Mouse (Mus musculus) erythroid progenitor cell, adult 5-6 weeks (primary cell): ENCODE measurements at regions not wholly inside any gene's neighbourhood (a gene's known extent, or its start where the extent isn't known, plus 50 kb on each side); places are given as distances from the start of the nearest gene placed in this dataset.

Experiments
- ATAC-seq: replicated peaks from 2 replicates; pipeline ENCODE4 v1.8.0; 2016; ENCODE audit warnings: moderate number of reproducible peaks, mild to moderate bottlenecking, moderate TSS enrichment, inconsistent platforms; ENCODE audit not compliant: poor library complexity, low FRiP score, severe bottlenecking

DNA sequence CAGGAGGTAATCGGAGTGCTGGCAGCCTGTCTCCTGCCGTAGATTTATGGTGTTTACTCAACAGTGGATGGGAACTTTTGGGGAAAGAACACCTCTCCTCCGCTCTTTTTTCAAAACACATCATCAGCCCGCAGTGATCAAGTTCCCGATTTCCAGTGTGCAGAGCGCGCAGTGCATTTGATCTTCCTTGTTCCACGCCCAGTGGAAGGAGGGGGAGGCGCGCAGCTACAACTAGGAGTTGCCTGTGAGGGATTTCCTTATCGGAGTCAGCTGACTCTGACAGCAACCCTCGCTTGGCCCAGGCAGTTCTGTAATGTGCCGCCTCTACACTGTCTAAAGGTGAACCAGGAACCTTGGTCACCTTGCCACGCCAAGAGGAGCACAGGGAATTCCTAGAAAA, 226.8 kb upstream of the Spdye4c start:
- no peak for ATAC-seq

DNA sequence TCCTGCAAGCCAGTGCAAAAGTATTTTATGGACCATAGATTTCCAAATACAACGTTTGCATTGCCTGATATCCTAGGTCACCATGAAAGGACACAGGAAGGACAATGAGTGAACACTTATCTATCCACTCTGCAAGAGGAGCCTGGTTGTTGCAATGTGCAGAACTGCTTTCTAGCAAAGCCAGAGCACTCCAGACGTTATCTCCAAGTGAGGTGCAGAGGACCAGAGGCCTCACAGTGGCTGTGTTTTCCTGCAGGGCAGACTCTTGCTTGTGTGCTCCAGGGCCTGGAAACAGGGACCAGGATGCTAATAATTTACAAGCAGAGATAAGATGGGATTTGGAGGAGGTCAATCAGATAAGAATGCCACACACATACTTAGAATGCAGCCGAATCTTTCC, 226.0 kb upstream of the Spdye4c start:
- ATAC-seq = no peak

DNA sequence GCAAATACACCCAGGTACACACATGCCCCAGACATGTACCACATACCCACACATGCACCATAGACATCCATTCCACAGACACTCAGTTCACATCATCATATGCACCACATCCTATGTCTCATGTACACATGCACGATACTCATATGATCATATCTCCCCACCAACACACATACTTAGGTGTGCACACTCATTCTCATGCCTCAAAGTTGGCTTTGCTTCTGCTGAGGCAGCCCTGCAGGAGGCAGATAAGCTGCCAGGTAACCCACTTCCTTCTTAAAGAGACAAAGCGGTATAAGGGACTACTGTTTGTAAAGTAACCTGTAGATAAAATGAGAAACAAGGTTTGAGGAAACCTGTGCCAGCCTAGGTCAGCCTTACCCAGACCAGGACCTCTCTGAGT, 225.2 kb upstream of the Spdye4c start:
- no peak for ATAC-seq

DNA sequence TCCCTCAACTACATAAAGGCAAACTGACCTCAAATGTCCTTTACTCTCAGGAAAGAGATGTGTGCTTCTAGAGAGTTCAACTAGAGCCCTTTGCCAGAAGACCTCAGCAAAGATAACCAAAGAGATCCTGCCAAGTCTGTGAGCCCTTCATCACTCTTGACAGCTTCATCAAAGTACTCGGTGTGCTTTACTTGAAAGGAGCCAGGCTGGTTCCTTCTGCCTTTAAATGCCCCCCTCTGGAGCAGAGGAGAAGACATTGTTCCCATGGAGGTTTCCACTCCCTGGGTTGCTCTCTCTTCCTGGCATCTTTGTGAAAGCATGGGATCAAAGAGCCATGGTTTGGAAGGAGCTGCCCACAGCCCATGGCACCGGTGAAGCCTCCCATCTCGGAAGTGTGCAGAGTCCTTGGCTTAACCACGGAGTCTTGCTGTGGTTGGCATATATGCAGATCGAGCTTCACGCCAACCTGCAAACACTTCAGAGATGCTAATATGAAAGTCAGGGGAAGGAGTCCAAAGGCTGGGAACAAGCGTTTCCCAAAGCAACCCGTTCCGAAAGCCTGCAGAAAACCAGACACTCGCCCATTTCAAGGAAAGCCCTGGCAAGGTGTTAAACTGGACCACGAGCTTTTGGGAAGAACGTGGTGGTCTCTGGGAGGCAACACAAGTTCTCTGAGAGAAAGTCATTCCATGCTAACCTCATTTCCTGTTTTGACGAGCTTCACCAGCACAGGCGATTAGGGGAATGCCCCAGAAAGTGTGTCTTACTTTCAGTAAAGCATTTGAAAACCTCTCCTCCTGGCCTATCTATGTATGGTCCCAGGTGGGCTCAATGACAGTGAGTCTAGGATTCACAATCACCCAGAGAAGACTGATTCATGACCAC, 223.5 kb upstream of the Spdye4c start:
- no peak for ATAC-seq

DNA sequence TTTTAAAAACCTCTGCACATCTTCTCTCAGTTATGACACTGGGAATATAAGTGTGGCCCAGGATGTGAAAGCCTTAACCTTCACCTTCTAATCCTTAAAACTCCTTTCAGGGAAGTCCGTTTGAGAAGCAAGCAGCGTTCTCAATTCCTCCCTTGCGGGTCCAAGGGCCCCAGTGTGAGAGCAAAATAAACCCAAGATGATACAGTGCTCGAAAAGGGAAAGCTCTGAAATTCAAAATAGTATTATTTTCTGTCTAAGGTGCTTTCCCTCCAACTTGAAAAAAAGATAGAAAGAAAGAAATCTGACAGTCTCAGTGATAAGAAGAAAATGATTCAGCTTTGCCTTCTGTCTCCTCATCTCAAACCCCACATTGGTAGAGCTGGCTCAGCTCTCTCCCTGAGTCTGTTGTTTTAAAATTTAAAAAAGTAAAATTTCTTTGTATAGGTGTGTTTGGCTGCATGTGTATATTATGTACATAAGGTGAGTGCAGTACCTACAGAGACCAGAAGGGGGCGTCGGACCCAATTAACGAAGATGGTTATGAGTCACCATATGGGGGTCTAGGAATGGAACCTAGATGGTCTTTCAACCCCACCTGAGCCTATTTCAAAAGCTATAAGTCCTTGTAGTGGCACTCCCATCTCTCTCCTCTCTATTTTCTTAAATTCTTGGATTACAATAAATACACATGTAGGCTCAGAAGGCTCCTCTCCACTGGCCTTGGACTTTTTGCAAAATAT, 222.3 kb upstream of the Spdye4c start:
- no peak for ATAC-seq

DNA sequence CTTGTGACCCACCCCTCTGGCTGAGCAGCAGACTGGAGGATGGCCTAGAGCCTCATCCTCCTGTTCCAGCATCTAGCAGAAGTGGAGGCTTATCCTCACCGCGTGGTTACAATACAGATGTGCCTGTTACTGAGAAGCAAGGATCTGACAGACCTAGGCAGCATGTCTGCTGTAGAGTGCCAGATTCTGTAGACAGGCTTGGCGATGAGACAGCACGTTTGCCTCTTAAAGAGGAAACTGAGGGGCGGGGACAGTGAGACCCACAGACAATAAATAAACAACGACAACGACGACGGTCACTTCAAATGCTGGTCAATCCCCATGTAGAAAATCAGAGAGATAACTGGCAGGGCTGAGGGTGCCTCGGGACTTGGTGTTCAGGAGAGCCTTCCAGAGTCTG, 220.2 kb upstream of the Spdye4c start:
- no peak for ATAC-seq

DNA sequence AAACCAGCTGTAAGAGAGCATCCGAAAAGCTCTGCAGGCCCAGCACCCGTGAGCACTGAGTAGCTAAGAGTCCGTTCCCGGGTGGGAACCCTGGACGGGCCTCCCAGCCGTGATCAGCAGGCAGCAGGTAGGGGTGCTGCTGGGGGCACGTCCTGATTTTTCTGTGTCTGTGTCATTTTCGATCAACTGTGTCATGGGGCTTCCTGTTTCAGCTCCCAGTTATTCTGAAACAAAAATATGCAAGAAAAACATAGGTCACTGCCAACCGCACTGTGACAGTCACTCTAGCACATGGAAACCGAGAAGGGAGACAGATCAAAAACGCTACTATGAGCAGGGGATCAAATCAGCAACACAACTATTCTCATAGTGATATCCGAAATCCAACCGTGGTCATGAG, 218.8 kb upstream of the Spdye4c start:
- ATAC-seq = no peak

DNA sequence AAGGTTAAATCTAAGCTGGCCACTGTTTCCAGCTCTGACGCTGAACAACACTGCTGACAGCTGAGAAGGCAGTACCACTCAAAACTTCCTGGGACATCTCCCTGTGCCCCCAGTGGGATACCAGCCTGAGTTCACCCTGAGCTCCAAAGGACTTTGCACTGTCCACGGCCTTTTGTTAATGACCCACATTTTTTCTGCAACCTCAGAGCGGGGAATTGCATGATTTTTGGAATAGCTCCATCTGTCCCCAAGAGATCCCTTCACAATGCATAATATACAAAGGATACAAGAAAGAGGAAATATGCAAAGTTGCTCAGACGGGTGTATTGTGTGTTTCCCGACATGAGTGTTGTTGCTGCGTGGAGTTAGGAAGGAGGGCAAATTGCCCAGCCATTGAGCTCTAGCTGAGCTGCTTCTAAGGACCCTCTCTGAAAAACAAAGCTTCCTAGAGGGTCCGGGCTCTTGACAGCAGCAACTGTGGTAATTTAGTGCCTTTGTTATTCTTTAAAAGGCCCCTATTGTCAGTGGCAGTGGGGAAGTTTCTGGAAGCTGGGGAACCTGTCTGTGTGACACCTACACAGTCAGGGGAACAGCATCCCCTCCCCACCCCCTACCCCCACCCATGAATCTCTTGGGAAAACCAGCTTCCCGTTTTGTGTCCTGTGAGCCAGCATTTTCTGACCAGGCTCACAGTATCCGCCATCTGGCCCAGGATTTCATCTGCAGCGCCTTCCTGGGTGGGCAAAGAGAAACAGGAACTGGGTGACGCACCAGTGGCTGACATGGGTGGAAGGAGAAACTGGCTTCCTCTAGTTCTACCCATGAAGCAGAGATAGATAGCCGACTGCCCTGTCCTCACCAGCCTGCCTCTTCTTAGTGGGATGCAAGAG, 217.4 kb upstream of the Spdye4c start:
- ATAC-seq = no peak

DNA sequence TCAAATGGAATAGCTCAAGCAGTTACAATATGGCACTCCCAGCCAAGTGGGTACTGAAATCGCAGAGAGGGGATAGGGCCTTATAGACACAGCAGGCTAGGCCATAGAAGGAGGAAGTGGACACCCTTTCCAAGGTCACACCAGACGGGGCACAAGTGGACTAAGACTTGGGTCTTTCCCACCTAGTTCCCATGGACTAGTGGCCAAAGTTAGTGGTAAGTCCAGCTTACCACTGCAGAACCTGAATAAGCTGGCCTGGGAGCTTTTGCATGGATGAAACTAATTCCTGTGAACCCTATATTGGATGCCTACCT, 216.8 kb upstream of the Spdye4c start:
- no peak for ATAC-seq

DNA sequence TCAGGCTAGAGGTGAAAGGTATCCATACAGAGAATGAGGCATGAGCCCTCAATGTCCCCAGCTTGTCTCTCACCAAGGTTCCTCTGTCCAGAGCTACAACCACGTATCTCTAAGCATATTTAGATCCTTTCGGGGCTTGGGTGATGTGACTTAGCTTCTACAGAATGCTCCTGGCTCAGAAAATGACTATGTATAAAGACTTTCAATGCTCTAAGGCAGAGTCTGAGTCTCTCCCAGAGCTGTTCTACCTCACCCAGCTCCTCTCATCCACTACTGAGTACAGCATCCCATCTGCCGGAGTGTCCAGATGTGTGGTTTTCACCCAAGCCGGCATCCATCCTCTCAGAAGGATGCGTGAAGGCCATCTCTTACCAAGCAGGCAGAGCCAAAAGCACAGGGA, 216.1 kb upstream of the Spdye4c start:
- no peak for ATAC-seq

DNA sequence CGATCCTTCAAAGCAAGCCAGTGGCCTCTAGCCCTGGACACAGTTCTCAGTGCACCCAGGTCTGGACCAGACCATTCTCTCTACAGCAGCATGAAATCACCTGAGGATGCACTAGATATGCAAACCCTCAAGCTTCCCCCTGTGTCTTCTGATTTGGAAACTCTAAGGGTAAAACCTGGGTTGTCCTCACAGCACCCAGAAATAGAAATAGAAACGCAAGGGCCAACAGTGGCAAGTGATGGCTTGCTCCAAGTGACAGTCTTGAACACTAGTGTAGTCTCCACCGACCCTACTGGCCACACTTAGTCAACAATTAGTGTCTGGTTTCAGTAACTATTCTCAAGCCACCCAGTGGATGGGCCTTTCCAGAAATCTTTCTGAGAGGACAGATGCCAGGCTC, 215.2 kb upstream of the Spdye4c start:
- ATAC-seq = no peak

DNA sequence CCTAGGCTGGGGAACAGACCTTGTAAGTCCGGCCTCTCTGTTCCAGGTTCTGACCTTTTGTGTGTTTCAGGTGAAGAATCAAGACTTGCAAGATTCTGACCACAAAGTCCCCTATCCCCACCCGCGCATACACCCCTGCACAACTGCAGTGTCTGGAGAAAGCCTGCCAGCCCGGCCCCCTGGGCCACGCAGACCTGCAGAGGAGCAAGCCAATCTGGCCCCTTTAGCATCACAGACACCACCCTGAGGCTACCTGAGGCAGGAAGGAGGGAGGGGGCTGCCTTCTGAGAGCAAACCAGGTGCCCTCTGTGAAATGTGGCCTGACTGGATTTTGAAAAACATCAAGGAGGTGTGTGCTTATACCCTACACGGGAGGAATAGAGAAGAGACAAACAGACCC, 213.8 kb upstream of the Spdye4c start:
- ATAC-seq = no peak

DNA sequence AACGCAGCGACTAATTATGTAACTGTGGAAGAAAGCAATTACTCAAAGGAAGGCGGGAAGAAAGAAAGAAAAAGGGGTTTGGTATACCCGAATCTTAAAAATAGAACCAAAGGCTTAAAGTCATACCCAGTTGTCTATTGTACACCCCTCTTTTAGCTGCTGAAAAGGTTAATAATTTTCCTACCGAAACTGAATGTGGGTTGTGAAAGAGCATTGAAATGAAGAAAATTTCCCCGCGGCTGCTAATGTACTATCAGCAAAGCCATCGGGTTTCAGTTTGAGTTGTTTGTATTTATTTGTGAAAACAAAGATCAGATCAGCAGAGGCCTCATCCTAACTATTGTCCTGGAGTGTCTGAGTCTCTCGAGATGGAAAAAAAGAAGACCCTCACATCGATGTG, 213.3 kb upstream of the Spdye4c start:
- no peak for ATAC-seq

DNA sequence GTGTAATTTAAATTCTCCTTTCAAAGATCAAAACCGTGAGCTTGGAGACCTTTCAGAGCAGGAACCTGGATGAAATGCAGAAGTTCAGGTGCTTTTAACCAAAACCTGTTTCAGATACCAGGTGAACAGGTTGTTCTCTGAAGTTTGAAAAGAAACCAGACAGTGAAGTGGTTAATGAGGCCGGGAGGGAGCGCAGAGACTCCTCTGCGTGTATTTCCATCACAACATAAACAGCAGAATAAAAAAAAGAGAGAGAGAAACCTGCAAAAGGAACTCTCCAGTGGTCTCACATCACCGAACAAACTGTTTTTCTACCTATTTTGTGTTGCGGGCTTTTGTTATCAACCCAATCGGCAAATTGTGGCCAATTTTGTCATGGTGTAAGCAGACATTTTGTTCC, 212.6 kb upstream of the Spdye4c start:
- ATAC-seq = no peak

DNA sequence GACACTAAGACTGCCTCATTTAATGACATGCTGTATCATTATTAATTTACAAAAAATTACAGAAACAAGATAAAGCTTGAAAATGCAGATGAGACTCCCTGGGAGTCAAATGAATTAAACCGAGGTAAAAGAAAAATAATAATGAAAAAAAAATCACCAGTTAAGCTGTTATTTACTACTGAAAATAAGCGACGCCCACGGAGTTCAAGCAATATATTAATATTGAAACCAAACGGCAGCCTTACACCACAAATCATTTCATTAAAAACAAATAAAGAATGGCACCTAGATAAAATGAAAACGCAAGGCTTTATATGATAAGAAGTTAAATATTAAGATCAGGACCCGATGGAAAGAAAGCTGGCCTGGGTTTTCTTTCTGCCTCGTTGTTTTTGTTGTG, 211.9 kb upstream of the Spdye4c start:
- ATAC-seq = no peak

DNA sequence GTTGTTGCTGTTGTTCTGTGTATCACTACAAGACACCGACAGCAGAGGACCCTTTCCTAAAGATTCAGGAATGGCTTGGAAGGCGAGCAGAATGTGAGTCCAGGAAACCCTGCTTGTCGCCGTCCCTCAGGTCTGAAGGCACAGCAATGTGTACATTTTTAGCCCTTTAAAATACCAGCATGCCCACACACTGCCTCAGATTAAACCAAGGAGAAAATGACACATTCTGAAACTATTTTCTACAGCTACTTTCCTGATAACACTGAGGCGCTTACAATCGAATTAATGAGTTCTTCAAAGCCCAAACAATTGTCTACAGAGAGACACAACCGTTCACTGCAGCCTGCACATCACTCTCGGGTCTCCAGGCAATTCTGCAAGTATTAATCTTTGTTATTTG, 211.5 kb upstream of the Spdye4c start:
- no peak for ATAC-seq

DNA sequence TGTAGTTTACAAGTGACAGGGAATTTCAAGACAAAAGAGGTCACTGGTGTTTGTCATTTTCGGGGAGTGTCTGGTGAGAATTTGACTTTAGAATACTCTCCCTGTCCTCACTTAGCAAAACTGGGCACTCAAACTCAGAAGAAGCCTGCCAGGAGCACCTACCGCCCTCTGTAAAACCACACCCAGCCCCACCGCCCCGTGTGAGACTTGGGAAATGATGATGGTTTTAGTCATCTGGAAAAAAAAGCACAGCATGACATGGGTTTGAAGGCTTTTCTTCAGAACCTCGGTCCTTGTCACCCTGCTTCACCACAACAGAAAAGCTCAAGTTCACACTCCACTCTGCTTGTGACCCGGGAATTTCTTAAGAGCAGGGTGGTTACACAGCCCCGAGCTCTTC, 210.4 kb upstream of the Spdye4c start:
- ATAC-seq = no peak

DNA sequence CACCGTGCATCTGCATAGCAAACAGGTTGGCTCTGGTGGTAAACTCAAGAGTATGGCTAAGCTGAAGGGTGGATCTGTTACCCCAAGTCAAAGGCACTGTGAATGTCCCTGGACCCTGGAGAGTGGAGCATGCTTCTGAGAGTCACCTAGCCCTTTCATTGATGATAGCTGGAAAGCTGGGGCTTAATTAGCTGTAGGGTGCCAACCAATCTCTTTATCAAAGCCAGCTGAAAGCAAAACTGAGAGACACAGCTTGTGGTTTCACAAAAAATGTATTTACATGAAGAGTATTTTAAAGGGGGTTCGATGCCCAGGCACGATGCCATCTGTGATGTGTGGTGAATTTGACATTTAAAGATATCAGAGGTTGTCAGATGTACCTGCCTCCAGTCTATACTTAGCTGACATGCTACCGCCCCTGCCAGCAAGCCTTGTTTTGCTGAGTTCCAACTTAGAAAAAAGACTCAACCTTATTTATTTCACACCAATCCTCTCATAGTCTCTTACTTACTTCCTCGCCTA, 209.3 kb upstream of the Spdye4c start:
- ATAC-seq = no peak

DNA sequence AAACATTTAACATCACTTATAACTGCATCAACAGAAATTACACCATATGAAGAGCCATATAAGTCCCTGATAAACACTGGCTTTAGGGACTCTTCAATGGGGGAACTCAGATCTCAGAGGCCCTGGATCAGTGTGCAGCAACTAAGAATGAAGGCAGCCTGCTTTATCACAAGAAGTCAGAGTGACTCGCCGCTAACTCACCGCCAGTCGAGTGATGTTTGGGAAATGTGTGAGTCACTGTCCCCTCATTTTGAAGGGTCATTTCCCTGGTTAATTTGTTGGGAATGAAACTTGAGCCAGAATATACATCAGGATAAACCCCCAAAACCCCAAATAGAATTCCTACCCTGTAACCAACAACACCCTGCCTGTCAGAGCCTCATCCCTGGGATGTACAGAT, 208.5 kb upstream of the Spdye4c start:
- ATAC-seq = no peak

DNA sequence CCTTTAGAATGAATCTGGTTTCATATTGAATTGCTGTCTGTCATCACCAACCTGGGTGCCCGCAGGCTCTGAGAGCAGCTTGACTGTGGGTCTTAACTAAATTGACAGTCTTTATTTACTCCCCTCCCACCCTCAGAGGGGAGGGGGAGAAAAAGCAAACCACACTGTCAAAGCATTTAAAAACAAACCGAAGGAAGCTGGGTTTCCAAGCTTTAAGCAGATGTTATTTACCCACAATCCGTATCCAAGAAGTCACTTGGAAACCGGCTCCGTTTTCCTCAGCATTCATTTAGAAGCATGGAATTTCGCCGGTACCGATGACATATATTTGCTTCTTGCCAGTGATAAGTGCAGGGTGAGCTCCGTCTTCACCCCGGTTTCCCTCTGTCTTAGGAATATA, 206.4 kb upstream of the Spdye4c start:
- no peak for ATAC-seq
